Mouse (Mus musculus) cerebellum, adult (tissue): ENCODE results near the gene Babam2.
A peak's percentile ranks its signal among the peaks of the same experiment; 100 is the strongest.

Experiments used
- ATAC-seq: cut with Nextera tagmentation; 2 replicates; pipeline ENCODE4 v1.9.2; 2017; ENCODE audit warnings: mild to moderate bottlenecking, moderate library complexity, mixed read lengths; ENCODE audit not compliant: insufficient number of reproducible peaks, low FRiP score, low TSS enrichment

Babam2 gene

GRCm38 (mm10) chr5:32098691-32099090, 401.2 kb downstream of the Babam2 start:
- ATAC-seq = no peak

- ATAC-seq = no peak
Measured at GRCm38 (mm10) chr5:32102484-32102883, 405.0 kb downstream of the Babam2 start.

DNA sequence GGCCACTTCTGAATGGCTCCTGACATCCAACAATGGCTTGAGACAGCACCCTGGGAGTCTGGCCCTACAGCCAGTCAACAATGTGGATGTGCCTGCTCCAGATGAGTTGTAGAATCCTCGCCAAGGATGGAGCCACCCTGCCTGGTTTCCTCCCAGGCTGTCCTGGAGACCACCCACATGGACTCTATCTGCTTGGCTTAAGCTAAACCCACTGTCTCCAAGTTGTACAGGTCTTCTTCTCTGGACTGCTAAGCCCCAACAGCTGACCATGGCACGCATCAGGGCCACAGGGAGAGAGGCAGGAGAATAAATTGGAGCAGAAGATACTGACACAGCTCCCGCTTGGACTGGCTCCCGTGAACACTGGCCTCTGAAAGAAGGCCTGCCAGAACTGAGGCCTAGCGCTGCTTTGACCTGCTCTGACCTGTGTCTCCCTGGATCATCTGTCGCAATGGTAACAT, 405.5 kb downstream of the Babam2 start:
- 0 out of 2 replicates have a peak, but pooled peaks have one; percentile 3 for ATAC-seq

DNA sequence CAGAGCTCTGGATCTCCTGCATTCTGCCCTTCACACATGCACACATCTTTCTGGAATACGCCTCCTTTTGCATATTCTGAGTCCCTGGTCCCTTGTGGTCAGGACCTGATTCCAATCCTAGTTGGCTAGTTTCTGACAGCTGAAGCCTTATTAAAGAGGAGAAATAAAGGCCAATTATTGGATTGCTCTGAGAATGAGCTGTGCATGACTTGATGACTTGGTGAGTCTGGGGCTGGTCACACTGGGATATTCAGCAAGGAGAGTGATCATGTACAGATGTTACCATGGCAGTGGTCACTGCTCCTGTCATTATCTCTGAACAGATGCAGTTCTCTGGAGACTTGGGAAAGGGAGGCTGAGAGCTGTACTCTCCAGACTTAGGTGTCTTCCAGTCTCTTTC, 406.1 kb downstream of the Babam2 start:
- no peak for ATAC-seq

- ATAC-seq = peak; percentile 59
Measured at GRCm38 (mm10) chr5:32104119-32104990, 406.9 kb downstream of the Babam2 start.

DNA sequence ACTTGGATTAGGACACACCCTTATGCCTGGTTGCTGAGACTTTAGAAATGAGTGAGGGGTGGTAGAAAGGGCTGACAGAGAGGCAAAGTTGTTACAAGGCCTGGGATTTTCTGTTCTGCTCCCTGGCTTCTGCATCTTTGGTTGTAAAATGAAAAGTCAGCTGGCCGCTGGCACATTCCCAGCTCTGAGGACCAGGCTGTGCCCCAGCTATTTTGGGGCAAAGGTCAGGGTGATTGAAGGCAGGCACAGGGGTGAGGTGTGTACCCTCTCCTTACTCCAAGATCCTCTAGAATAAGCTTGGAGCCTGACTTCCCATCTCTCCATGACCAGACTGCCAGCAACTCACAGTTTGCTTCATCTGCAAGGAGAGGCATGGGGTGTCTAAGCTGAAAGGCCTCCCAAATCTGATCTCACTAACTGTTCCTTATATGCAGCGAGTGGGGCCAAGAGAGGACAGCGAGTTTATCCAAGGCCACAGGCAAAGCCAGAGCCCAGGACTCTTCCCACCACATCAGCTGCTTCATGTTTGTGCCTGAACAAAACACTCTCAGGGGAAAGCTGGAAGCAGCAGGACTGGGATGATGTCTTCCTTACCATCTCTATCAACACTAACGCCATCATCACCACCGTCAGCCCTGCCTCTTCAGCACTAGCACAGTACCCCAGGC, 409.1 kb downstream of the Babam2 start:
- ATAC-seq = no peak

DNA sequence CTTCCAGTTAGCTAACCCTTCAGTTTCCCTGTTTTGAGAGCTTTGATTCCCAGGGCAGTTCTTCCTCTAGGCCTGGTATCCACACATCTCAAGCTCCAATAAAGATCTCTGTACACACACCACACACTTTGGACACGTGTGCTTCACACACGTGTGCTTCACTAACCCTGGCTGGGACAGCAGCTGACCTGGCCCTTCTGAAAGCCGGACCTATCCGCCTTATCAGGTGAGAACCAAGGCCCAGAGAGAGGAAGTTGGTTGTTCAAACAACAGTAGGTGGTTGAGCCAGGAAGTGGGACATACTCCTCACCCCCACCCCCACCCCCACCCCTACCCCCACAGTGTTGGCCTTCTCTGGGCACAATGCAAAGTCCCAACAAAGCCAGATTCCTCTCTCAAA, 413.2 kb downstream of the Babam2 start:
- no peak for ATAC-seq

- no peak for ATAC-seq
Measured at GRCm38 (mm10) chr5:32112206-32112916, 414.9 kb downstream of the Babam2 start.

GRCm38 (mm10) chr5:32120901-32121376, 423.5 kb downstream of the Babam2 start:
- no peak for ATAC-seq

DNA sequence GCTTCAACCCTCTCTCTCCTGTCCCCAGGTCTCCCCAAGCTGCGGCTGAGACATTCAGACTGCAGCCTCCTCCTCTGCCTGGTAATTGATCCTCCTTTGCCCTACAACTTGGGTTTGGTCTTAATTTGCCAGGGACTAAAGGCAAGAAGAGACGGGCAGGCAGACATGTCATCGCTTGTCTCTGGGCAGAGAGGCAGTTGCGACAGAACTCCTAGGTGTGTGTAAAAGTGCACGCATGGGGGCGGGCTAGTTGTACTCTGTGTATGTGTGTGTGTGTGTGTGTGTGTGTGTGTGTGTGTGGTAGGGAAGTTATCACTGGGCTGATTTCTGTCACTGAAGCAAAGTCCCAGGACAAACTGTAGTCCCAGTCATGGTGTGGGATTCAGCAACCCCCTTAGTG, 424.5 kb downstream of the Babam2 start:
- no peak for ATAC-seq

- no peak for ATAC-seq
Measured at GRCm38 (mm10) chr5:32122363-32122762, 424.9 kb downstream of the Babam2 start.

- no peak for ATAC-seq
Measured at GRCm38 (mm10) chr5:32124957-32125356, 427.5 kb downstream of the Babam2 start.

DNA sequence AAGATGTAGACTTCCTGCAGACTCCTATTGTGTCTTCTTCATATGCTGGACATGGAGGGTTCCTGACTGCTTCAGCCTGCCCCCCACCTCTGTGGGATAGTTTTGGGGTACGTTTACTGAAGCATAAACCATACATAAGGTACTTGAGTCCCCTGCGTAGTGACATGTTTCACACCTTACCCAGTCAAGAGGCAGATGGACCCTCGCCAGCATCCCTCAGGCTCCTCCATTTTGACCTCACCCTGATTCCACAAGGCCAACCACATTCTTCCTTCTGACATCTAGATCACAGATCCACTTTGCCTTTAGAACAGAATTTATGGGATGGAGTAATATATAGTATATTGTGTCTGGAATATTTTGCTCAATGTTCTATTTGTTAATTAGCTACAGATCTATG, 429.7 kb downstream of the Babam2 start:
- ATAC-seq = no peak

GRCm38 (mm10) chr5:32127927-32128326, 430.4 kb downstream of the Babam2 start:
- ATAC-seq = no peak

GRCm38 (mm10) chr5:32132971-32133501, 435.6 kb downstream of the Babam2 start:
- ATAC-seq = 0 out of 2 replicates have a peak, but pooled peaks have one; percentile 1

GRCm38 (mm10) chr5:32133549-32134004, 436.1 kb downstream of the Babam2 start:
- no peak for ATAC-seq

DNA sequence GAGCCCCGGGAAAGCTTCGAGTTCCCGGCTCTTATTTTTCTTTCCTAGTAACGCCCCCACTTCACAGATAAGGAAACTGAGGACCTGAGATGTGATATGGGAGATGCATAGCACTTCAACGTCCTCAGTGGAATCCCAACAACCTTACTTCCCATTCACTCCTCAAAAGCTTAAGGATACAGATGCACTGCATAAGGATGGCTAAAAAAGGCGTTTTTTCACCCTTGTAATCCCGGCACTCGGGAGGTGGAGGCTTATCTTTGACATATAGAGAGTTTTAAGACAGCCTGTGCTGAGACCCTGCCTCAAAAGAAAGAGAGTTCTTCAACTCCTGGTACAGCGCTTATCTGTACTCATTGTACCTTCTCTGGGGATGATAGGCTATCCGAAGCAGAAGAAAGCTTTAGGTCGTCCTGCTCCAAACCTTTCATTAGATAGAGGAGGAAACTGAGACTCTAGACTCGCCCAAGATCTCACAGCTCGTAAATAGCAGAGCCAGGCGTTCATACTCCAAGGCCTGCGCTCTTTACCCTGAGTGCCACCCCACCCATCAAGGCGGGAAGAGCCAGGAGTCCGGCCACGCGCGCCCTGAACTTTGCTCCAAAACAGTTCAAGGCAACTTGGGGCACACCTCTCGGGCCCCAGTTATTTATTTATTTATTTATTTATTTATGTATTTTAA, 436.7 kb downstream of the Babam2 start:
- ATAC-seq = no peak
